Mouse (Mus musculus) kidney, embryonic 14.5 days (tissue): ENCODE measurements around the gene Ablim1. TPM values are rescaled to one million over a fixed set of nuclear protein-coding genes. Genes with fewer than 3 reads are reported as not detected.

Source experiments
- ATAC-seq: fragments of 200-750 bp; cut with Nextera tagmentation; 2 replicates; pipeline ENCODE4 v1.8.0; 2017; ENCODE audit warnings: moderate number of reproducible peaks, mild to moderate bottlenecking, moderate TSS enrichment, moderate library complexity; ENCODE audit not compliant: low FRiP score, low TSS enrichment
- H3K27ac ChIP-seq: fragments of 300-500 bp; sonication (generic); 2 replicates; pipeline ENCODE4 v1.5.1; 2014; ENCODE audit warnings: low read depth, mild to moderate bottlenecking, low read length, moderate library complexity, mixed read lengths
- H3K27me3 ChIP-seq: fragments of 300-500 bp; sonication (generic); 2 replicates; pipeline ENCODE4 v1.6.1; 2014; ENCODE audit warnings: mild to moderate bottlenecking, low read length; ENCODE audit not compliant: control insufficient read depth, insufficient read depth
- H3K36me3 ChIP-seq: fragments of 300-500 bp; sonication (generic); 2 replicates; pipeline ENCODE4 v1.6.1; 2014; ENCODE audit warnings: low read length, mixed read lengths; ENCODE audit not compliant: control insufficient read depth, insufficient read depth
- H3K4me1 ChIP-seq: fragments of 300-500 bp; sonication (generic); 2 replicates; pipeline ENCODE4 v1.6.1; 2014; ENCODE audit warnings: low read length, mixed read lengths; ENCODE audit not compliant: control insufficient read depth, insufficient read depth
- H3K4me2 ChIP-seq: fragments of 300-500 bp; sonication (generic); replicated peaks from 2 replicates; pipeline ENCODE4 v1.6.1; 2014; ENCODE audit warnings: low read depth, mild to moderate bottlenecking, low read length
- H3K4me3 ChIP-seq: fragments of 300-500 bp; sonication (generic); 2 replicates; pipeline ENCODE4 v1.5.1; 2014; ENCODE audit warnings: mild to moderate bottlenecking, low read length
- H3K9ac ChIP-seq: fragments of 300-500 bp; sonication (generic); 2 replicates; pipeline ENCODE4 v1.6.1; 2014; ENCODE audit warnings: low read depth, mild to moderate bottlenecking, low read length, moderate library complexity
- H3K9me3 ChIP-seq: fragments of 300-500 bp; sonication (generic); 2 replicates; pipeline ENCODE4 v1.6.1; 2016; ENCODE audit warnings: low read length; ENCODE audit not compliant: control insufficient read depth
- WGBS: fragments of 180-500 bp; shearing (Covaris S2); extraction: QIAGEN DNeasy Blood & Tissue Kit; methylation state at CpG from one replicate; pipeline ENCODE4 v1.1.7; 2014; 5-methylcytosine and 5-hydroxymethylcytosine counted together
- polyA plus RNA-seq: library from polyadenylated mRNA; unstranded; fragments of >200 nt; fragmentation: Nextera tagmentation; extraction: Ambion mirVana; gene quantifications from 2 replicates; pipeline ENCODE4 v1.2.1, GENCODE M21; 2014

Gene Ablim1
- polyA plus RNA-seq, 1 experiment from 2014 or later: 36.0 TPM

DNA sequence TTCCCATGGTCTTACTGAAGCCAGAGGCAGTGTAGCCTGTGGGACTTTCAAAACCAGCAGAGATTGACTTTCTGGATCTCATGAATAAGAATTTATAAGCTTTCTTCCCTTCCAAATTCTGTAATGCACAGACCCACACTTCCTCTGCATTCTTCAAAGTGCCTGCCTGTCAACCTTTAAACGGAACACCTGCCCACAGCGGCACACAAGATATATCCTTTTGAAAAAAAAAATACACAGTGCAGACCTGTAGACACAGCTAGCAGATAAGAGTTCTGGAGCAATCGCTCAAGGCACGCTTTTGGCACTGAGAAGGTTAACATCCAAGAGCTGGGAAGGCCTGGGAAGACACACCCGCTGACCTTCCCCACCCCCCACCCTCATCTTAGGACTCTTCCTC is 199.8 kb downstream of the Ablim1 start:
- 40% methylated on average over 5 of the region's 5 CpGs for WGBS
- H3K9me3 ChIP-seq: no peaks in the 10 kb centered on the region
- no peak for ATAC-seq
- H3K4me1 ChIP-seq: peaks cover 48% of the 10 kb centered on the region; the same call in 1 of the 2 replicates
- no peak overlapping the region for H3K9ac ChIP-seq
- H3K36me3 ChIP-seq: no peaks in the 10 kb centered on the region
- H3K27me3 ChIP-seq: no peaks in the 10 kb centered on the region
- H3K4me2 ChIP-seq: no peak overlapping the region
- H3K27ac ChIP-seq: no peak overlapping the region
- H3K4me3 ChIP-seq: no peak overlapping the region

DNA sequence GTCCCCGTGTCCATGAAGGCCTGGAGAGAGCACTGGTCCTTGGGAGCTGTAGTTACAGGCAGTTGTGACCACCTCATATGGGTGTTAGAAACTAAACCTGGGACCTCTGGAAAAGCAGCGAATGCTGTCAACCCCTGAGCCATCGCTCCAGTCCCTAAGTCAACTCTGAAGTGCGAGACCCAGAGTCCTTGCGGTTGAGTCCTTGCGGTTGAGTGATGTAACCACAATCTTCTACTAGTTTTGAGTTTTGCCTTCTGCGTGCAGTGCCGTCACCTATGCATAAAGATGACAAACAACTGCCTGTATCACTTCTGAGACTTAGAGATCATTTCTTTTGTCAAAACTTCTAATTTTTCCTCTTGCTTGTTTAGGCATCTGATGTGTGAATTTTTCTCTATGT is 200.7 kb downstream of the Ablim1 start:
- 98% methylated on average over 8 of the region's 8 CpGs for WGBS
- Histone ChIP-seq H3K27me3 (no peaks in the 10 kb centered on the region), H3K36me3 (no peaks in the 10 kb centered on the region), H3K9ac (no peak overlapping the region), H3K27ac (no peak overlapping the region), H3K9me3 (no peaks in the 10 kb centered on the region), H3K4me2 (no peak overlapping the region), H3K4me1 (peaks cover 43% of the 10 kb centered on the region; the same call in 1 of the 2 replicates), H3K4me3 (no peak overlapping the region)
- ATAC-seq: no peak

DNA sequence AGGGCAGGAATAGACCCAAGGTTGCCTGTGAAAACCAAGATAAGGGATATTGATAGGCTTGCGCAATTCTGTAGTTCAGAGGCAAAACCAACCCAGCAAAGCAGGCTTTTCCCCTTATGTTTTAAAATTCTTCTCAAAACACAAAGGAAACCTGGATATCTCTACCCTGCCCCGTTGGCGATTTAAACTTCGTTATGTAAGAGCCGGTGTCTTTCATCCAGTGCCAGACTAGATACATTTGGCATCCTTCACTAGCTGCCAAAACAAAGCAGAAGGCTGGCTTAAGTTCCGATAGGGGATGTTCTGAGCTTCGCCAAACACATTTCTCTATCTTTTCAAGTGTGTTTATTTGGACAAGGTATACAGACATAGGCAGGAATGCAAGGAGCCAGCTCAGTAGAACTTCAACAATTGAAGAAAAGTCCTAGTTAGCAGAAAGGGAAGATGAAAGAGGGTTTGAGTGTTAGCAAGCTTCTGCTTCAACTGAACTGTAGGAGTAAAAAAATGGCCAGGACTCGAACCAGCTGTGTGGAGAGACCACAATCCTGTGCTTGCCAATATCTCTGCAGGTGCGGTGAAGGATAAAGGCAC is 201.8 kb downstream of the Ablim1 start:
- Histone ChIP-seq H3K9me3 (no peaks in the 10 kb centered on the region), H3K4me2 (no peak overlapping the region), H3K9ac (no peak overlapping the region), H3K27me3 (no peaks in the 10 kb centered on the region), H3K4me1 (peaks cover 35% of the 10 kb centered on the region; the same call in 1 of the 2 replicates), H3K36me3 (no peaks in the 10 kb centered on the region), H3K4me3 (no peak overlapping the region), H3K27ac (no peak overlapping the region)
- no peak for ATAC-seq
- WGBS: 72% methylated on average over 9 of the region's 9 CpGs

- Histone ChIP-seq H3K27ac (no peak overlapping the region), H3K4me3 (no peak overlapping the region), H3K4me2 (no peak overlapping the region), H3K4me1 (peaks cover 30% of the 10 kb centered on the region; the same call in 1 of the 2 replicates), H3K27me3 (no peaks in the 10 kb centered on the region), H3K9me3 (no peaks in the 10 kb centered on the region), H3K9ac (no peak overlapping the region), H3K36me3 (no peaks in the 10 kb centered on the region)
- WGBS: 84% methylated on average over 8 of the region's 8 CpGs
- ATAC-seq: no peak
Observed at GRCm38 (mm10) chr19:57112231-57112815, 202.4 kb downstream of the Ablim1 start.

DNA sequence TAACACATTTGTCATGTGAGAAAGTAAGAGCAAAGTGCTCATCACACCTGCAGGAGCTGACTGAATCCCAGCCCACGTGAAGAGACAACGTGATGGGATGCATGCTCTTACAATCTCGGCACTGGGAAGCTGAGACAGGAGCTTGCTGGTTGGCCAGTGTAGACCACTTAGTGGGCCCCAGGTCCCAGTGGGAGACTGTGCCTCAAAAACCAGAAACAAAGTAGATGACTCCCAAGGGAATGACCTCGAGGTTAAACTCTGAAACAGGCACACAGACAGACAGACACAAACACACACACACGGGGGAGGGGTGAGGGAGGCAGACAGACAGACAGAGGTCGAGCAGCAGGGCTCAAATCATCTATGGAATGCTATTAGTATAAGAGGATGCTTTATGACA is 203.4 kb downstream of the Ablim1 start:
- WGBS: 65% methylated on average over 6 of the region's 6 CpGs
- Histone ChIP-seq H3K27ac (no peak overlapping the region), H3K36me3 (no peaks in the 10 kb centered on the region), H3K27me3 (no peaks in the 10 kb centered on the region), H3K4me3 (no peak overlapping the region), H3K9me3 (no peaks in the 10 kb centered on the region), H3K9ac (no peak overlapping the region), H3K4me1 (peaks cover 23% of the 10 kb centered on the region), H3K4me2 (no peak overlapping the region)
- no peak for ATAC-seq

DNA sequence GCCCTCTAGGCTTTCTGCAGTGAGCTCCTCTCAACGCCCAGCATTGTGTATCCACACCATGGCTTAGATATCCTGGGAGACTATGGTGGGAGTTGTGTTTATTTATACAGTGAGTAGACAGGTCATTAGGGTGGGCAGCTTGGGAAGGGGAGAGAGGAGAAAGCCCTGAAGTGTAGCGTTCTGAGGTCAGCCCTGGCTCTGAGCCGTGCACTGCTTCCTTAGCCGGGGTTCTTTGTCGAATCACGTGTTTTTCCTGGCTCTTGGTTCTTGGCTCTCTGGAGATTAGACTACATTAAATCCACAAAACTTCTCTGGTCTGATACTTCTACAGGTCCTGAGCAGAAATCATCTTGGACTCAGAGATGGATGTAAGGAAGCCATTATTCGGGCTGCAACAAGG is 205.1 kb downstream of the Ablim1 start:
- H3K27ac ChIP-seq: no peak overlapping the region
- H3K9me3 ChIP-seq: no peaks in the 10 kb centered on the region
- WGBS: 22% methylated on average over 7 of the region's 7 CpGs
- peaks cover 9% of the 10 kb centered on the region for H3K4me1 ChIP-seq
- no peak overlapping the region for H3K9ac ChIP-seq
- H3K27me3 ChIP-seq: no peaks in the 10 kb centered on the region
- H3K4me3 ChIP-seq: no peak overlapping the region
- no peak overlapping the region for H3K4me2 ChIP-seq
- no peak for ATAC-seq
- H3K36me3 ChIP-seq: no peaks in the 10 kb centered on the region

GRCm38 (mm10) chr19:57106513-57106912 is 208.2 kb downstream of the Ablim1 start:
- ATAC-seq: no peak
- Histone ChIP-seq H3K9me3 (no peaks in the 10 kb centered on the region), H3K27ac (no peak overlapping the region), H3K4me2 (no peak overlapping the region), H3K27me3 (no peaks in the 10 kb centered on the region), H3K4me3 (no peak overlapping the region), H3K9ac (no peak overlapping the region), H3K36me3 (no peaks in the 10 kb centered on the region), H3K4me1 (peaks cover 21% of the 10 kb centered on the region)
- 74% methylated on average over 6 of the region's 6 CpGs for WGBS

DNA sequence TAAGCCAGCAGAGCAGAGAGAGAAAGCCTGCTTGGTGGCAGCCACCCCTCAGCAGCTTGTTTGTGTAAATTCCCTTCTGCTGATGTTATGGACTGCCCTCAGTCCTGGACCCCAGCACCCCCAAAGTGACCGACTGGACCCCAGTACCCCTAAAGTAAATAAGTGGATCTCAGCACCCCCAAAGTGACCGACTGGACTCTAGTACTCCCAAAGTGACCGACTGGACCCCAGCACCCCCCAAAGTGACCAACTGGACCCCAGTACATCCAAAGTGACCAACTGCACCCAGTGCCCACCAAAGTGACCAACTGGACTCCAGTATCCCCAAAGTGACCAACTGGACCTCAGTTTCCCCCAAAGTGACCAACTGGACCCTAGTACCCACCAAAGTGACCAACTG is 208.7 kb downstream of the Ablim1 start:
- no peak for ATAC-seq
- no peak overlapping the region for H3K4me2 ChIP-seq
- no peaks in the 10 kb centered on the region for H3K9me3 ChIP-seq
- no peak overlapping the region for H3K27ac ChIP-seq
- 93% methylated on average over 3 of the region's 3 CpGs for WGBS
- peaks cover 21% of the 10 kb centered on the region for H3K4me1 ChIP-seq
- H3K36me3 ChIP-seq: no peaks in the 10 kb centered on the region
- no peaks in the 10 kb centered on the region for H3K27me3 ChIP-seq
- H3K4me3 ChIP-seq: no peak overlapping the region
- H3K9ac ChIP-seq: no peak overlapping the region

- H3K9me3 ChIP-seq: no peaks in the 10 kb centered on the region
- H3K4me3 ChIP-seq: no peak overlapping the region
- H3K27ac ChIP-seq: no peak overlapping the region
- WGBS: 79% methylated on average over 6 of the region's 6 CpGs
- H3K4me2 ChIP-seq: no peak overlapping the region
- no peaks in the 10 kb centered on the region for H3K36me3 ChIP-seq
- ATAC-seq: no peak
- H3K9ac ChIP-seq: no peak overlapping the region
- peaks cover 21% of the 10 kb centered on the region for H3K4me1 ChIP-seq
- H3K27me3 ChIP-seq: no peaks in the 10 kb centered on the region
Observed at GRCm38 (mm10) chr19:57105156-57105555, 209.6 kb downstream of the Ablim1 start.
